ENCODE assay signal across 18 mouse cellular contexts in genomic region chr5:4349943-4350342, GRCm38 (mm10).
DNase-seq lines count a peak whose midpoint lies in the region; ATAC-seq and TF ChIP-seq lines count a peak whose summit lies in the region.
"Had no signal": no experiment of that assay in that cellular context is flagged by ENCODE, and none has a peak within 500 bp of the region (broad histone marks: within the 10 kb centered on the region; RNA-seq: fewer than 3 reads in every experiment).

No protein-coding gene starts in this region.

- H3K4me2 ChIP-seq in lung, embryonic 14.5 days: no peak overlapping the region
- H3K4me2 ChIP-seq: forebrain, embryonic 12.5 days; heart, embryonic 13.5 days; hindbrain, embryonic 15.5 days had no signal

- TF ChIP-seq CTCF in lung, embryonic 14.5 days (IDR thresholded peaks at IDR 0.05; ENCODE audit: low read depth): no peak

- H3K27me3 ChIP-seq in lung, embryonic 14.5 days (ENCODE audit: insufficient read depth, low read length): no peaks in the 10 kb centered on the region
- H3K27me3 ChIP-seq: forebrain, embryonic 12.5 days; heart, embryonic 13.5 days; hindbrain, embryonic 15.5 days had no signal

- 0 out of 2 replicates have a peak, but pooled peaks have one; percentile 47 for ATAC-seq in lung, embryonic 14.5 days (ENCODE audit: insufficient read depth)
- ATAC-seq in granulocyte monocyte progenitor cell, adult 5-6 weeks (replicated peaks; ENCODE audit: poor library complexity, severe bottlenecking): peak; percentile 28; the same call in 1 of the 2 replicates
- ATAC-seq: forebrain, embryonic 16.5 days; intestine, embryonic 16.5 days had no signal

- 44% methylated on average over 2 of the region's 2 CpGs for WGBS in lung, embryonic 14.5 days

- peak; percentile 1 to 13 for DNase-seq in frontal cortex, adult 2 months (ENCODE audit: extremely low spot score in 1 of 2, low spot score in 1 of 2)
- no peak for DNase-seq in frontal cortex, postnatal 14 days (ENCODE audit: low spot score in 2 of 2)
- peak; percentile 60 for DNase-seq in lung, embryonic 14.5 days
- DNase-seq in lung, postnatal 36 days: no peak
- peak; percentile 17 for DNase-seq in NIH3T3 (ENCODE audit: low read depth)
- no peak for DNase-seq in yolk sac, embryonic 10.5 days (ENCODE audit: low spot score)
- DNase-seq: adrenal gland, postnatal 14 days; cerebellum, adult 2 months; cerebellum, postnatal 10 days; gastrocnemius, postnatal 14 days; heart, postnatal 36 days had no signal

- H3K9me3 ChIP-seq in lung, embryonic 14.5 days (ENCODE audit: low read depth, low read length): no peaks in the 10 kb centered on the region
- H3K9me3 ChIP-seq: forebrain, embryonic 12.5 days; G1E; heart, embryonic 13.5 days; hindbrain, embryonic 15.5 days had no signal

- no peak overlapping the region for H3K9ac ChIP-seq in lung, embryonic 14.5 days
- H3K9ac ChIP-seq: forebrain, embryonic 12.5 days; heart, embryonic 13.5 days; hindbrain, embryonic 15.5 days had no signal

- 0 out of 2 replicates have a peak overlapping the region, but pooled peaks have one; percentile 18 for H3K27ac ChIP-seq in lung, embryonic 14.5 days (ENCODE audit: low read depth)
- H3K27ac ChIP-seq: forebrain, embryonic 12.5 days; heart, embryonic 13.5 days; hindbrain, embryonic 15.5 days had no signal

- no peaks in the 10 kb centered on the region for H3K36me3 ChIP-seq in lung, embryonic 14.5 days (ENCODE audit: insufficient read depth)
- H3K36me3 ChIP-seq: forebrain, embryonic 12.5 days; G1E; heart, embryonic 13.5 days; hindbrain, embryonic 15.5 days had no signal

- no peaks in the 10 kb centered on the region for H3K4me1 ChIP-seq in lung, embryonic 14.5 days (ENCODE audit: insufficient read depth)
- H3K4me1 ChIP-seq: heart, embryonic 13.5 days; hindbrain, embryonic 15.5 days had no signal

- H3K4me3 ChIP-seq in lung, embryonic 14.5 days (ENCODE audit: low read depth, low read length): no peak overlapping the region
- H3K4me3 ChIP-seq: forebrain, embryonic 12.5 days; heart, embryonic 13.5 days; hindbrain, embryonic 15.5 days had no signal

Comparison
In these comparisons a context has a peak if more than half of its experiments do, and no peak if none do; other contexts are left out.
1. DNase-seq: peak in frontal cortex, adult 2 months (2 of 2), lung, embryonic 14.5 days (single experiment) and NIH3T3 (single experiment); none in frontal cortex, postnatal 14 days (0 of 2), lung, postnatal 36 days (single experiment) and yolk sac, embryonic 10.5 days (single experiment).